Mouse (Mus musculus) liver, embryonic 14.5 days (tissue): ENCODE data around the gene Cbx8.

Source experiments
- CTCF ChIP-seq: IDR thresholded peaks from 2 replicates; pipeline ENCODE4 v1.5.1; 2016; ENCODE audit warnings: antibody characterized with exemption, low read depth, control low read depth
- EP300 ChIP-seq: IDR thresholded peaks from 2 replicates; pipeline ENCODE4 v1.6.1; 2016; ENCODE audit warnings: antibody characterized with exemption, low read depth

- TF ChIP-seq CTCF (no peak), EP300 (no peak)
Measured at GRCm38 (mm10) chr11:119055571-119056131, 14.9 kb upstream of the Cbx8 start.
